Mouse (Mus musculus) erythroblast, adult 5-6 weeks (primary cell): ENCODE measurements around the gene Pik3ap1. TPM values are rescaled to one million over a fixed set of nuclear protein-coding genes. Genes with fewer than 3 reads are reported as not detected.
"Not testable (repeated sequence)": the region's sequence is repeated elsewhere in the genome, so short reads cannot be mapped to it uniquely, and the experiment has no call there.

Experiments
- ATAC-seq: replicated peaks from 2 replicates; pipeline ENCODE4 v1.8.0; 2016; ENCODE audit warnings: moderate number of reproducible peaks, mild to moderate bottlenecking, moderate TSS enrichment, inconsistent platforms; ENCODE audit not compliant: poor library complexity, low FRiP score, severe bottlenecking
- total RNA-seq, 2 experiments: library from RNA; stranded (forward) in 1 of 2; stranded (reverse) in 1 of 2; fragments of 150-400 nt in 1 of 2; fragments of 200-764, 138-1000 nt in 1 of 2; gene quantifications; 2 replicates each; pipeline versions ENCODE4 v1.2.3 to v1.2.4; 2015 to 2017; ENCODE audit warnings: low replicate concordance in 2 of 2

Gene Pik3ap1
- 8.1 and 14.6 TPM in 2 replicates for total RNA-seq (2015; ENCODE audit: low replicate concordance)
- total RNA-seq (2017; ENCODE audit: low replicate concordance) = 8.9 and 10.5 TPM in 2 replicates

GRCm38 (mm10) chr19:41384922-41385508 is at the start of gene Pik3ap1:
Gene Pik3ap1, minus strand, starts transcription at chr19:41385102.
- ATAC-seq = no peak

GRCm38 (mm10) chr19:41431512-41432164 is 46.7 kb upstream of the Pik3ap1 start:
- not testable (repeated sequence) for ATAC-seq

DNA sequence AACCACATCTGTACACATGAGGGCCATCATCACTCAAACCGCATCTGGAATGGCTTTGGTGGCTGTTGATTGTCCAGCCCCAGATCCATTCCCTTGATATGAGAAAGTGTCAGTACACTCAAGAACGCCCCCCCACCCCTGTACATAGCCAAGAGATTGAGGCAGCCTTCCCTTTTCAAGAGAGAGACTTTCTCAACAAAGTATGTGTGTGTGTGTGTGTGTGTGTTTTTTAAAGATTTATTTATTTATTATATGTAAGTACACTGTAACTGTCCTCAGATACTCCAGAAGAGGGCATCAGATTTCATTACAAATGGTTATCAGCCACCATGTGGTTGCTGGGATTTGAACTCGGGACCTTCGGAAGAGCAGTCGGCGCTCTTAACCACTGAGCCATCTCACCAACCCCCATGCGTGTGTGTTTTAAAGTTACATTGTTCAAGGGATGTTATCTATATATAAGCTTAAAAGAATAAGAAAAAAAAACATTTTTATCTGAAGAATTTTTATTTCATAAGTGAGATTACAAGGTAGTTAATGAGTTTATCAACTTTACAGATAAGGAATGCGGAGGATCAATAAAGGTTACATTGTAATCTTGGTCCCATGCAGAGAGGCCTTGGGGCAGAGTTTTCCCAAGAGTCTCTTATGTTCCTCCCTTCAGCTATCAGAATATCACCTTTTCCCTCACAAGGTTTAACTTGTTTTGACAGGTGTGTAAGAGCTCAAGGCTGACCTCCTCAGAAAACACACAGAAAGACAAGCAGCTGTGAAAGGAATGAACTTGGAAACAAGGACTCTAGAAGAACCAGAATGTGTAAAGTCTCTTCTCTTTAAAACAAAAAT is 41.2 kb upstream of the Pik3ap1 start:
- not testable (repeated sequence) for ATAC-seq

DNA sequence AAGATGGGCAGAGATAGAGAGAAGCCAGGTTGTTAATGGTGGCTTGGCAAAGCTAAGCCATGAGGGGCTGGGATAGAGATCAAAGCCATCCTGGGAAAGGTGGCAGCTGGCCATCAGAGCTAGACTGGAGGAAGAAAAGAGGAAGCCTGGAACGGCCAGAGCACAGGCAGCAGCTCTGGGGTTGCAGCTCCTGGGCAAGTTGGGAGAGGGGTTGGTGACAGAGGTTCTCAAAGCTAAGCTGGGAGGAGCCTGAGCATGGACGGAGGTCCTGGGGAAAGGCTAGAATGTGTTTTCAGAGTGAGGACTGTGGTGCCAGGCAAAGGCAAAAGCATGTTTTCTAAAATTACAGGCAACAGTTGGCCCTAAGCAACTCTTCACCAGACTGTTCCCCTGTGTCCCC is 36.4 kb upstream of the Pik3ap1 start:
- ATAC-seq = no peak; the same call in 1 of the 2 replicates

DNA sequence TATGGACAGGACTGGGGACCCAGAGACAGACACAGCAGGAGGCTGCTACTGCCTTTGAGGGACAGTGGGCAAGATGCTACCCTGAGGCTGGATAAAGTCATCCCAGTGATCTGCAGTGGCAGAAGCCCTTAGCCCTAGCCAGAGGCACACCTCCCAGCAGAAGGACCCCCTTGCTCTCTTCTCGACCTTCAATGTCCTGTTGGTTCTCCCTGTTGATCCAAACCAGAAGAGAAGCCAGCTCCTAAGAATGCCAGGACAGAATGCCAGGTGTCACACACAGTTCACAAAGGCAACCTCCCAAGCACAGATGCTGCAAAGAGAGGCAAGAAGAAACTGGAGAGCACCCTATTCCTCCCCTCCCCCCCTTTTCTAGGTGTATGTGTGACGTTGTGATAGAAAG is 33.9 kb upstream of the Pik3ap1 start:
- ATAC-seq = no peak

- no peak for ATAC-seq
Measured at GRCm38 (mm10) chr19:41417995-41418394, 33.1 kb upstream of the Pik3ap1 start.

GRCm38 (mm10) chr19:41416201-41416600 is 31.3 kb upstream of the Pik3ap1 start:
- no peak for ATAC-seq

GRCm38 (mm10) chr19:41402603-41403002 is 17.7 kb upstream of the Pik3ap1 start:
- no peak for ATAC-seq

GRCm38 (mm10) chr19:41390856-41391255 is 6.0 kb upstream of the Pik3ap1 start:
- no peak for ATAC-seq

GRCm38 (mm10) chr19:41389351-41389750 is 4.4 kb upstream of the Pik3ap1 start:
- no peak for ATAC-seq

DNA sequence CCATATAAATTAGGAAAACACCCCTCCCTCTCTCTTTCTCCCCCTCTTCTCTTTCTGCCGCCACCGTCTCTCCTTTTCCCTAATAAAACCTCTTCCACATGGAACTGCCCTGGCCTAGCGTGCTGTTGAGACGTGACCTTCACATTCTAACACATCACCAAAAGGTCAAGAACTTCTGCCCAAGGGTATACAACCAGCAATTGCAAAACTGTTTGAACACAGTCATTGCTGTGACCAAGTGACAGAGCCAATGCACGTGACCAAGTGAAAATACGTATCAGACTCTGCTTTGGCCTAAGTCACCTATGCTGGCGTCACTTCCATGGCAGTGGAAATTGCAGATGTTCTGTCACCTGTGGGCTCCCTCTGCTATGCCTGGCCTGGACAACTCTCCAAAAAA is 3.3 kb upstream of the Pik3ap1 start:
- no peak for ATAC-seq

DNA sequence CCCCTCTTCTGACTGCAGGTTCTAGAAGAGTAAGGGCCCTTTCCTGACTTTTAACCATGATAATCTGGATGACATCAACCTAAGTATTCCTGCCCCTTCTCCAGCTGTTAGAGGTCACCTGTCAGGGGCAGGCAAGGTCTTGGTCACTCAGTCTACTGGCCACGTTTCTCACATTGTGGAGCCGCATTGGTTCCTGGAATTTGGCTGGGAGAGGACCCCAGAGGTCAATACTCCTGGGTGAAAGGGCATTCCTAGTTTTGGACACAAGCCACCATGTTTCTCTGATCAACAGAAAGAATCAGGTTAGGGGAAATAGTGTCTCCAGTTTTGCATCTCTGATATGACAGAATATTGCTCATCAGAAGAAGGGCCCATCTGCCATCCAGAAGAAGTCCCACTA is 2.4 kb upstream of the Pik3ap1 start:
- ATAC-seq = no peak

DNA sequence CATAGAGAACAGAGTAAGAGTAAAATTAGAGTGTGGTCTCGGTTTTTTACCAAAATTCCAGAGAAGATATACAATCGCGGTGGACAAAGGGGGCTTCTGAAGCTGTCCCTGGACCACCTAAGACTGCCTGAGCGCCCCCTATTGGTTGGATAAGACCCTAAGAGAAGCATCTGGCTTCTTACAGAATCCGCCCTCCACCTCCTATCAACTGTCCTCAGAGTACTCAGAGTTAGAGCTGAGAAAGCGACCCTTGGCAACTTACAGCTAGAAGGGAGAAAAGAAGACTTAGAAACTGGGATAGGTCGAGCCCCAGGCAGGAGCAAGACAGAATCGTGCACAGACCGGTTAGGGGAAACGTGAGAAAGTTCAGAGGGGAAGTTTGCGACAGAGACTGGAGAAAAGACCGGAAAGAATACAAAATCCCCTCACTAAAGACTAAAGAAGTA is 473 bp downstream of the Pik3ap1 start:
- ATAC-seq = no peak

DNA sequence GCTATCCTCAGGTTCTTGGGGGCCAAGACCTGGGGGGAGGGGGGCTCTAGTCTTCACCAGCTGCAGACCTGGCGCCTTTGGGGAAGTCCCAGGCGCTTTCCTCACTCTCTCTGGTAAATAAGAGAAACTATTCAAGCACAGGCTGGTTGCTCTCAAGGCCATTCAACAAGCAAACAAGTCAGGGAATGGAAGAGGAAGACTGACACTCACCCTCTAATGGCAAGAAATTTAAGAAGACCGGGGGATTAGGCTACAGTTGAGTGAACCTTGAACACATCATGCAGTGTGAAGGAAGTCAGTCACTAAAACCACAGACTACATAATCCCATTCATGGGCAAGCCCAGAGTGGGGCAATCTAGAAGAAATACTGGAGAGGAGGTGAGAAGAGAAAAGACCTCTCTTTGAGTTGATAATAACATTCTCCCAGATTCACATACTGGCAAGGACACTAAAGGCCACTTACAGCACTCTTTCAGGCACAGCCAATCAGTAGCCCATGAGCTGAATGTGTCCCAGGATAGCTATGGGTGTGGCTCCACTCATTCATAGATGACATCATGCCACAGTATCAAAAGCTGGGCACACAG is 2.4 kb downstream of the Pik3ap1 start:
- ATAC-seq = no peak

GRCm38 (mm10) chr19:41381581-41382239 is 3.2 kb downstream of the Pik3ap1 start:
- no peak for ATAC-seq

- no peak for ATAC-seq
Measured at GRCm38 (mm10) chr19:41379195-41379594, 5.7 kb downstream of the Pik3ap1 start.

GRCm38 (mm10) chr19:41375791-41376190 is 9.1 kb downstream of the Pik3ap1 start:
- ATAC-seq = no peak

DNA sequence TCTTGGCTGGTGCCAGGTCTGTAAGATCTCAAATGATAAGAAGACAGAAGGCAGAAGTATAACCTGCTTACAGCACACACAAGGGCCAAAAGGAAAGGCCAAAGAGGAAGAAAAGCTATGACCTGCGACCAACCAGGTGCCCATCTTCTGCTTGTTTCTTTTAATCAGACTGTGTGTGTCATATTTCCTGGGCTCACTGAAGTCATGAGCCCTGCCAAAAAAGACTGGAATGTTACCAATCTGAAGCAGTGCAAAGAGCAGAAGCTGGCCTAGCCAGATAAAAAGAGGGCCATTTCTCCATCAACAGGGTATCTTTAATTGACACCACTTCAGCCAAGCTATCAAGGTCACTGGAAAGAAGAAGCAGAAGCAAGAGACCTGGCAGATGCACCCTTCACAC is 9.8 kb downstream of the Pik3ap1 start:
- ATAC-seq = no peak

DNA sequence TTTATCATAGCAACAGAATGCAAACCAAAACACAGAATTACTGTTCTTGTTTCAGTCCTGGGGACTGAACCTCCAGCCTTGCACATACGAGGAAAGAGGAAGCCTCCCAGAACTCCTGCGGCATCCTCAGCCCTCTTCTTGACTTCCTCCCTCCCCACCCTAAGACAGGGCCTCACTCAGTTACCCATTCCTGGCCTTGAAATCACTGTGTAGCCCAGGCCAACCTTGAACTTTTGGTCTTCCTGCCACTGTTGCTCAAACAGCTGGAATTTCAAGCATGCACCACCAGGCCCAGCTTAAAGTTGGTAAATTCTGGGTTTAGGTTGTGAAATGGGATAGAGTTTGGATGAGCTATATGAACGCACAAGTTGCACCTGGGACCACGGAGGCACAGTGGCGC is 10.2 kb downstream of the Pik3ap1 start:
- no peak for ATAC-seq

- ATAC-seq = no peak
Measured at GRCm38 (mm10) chr19:41372322-41372721, 12.6 kb downstream of the Pik3ap1 start.
